Mouse (Mus musculus): ENCODE measurements around the gene Gja5. TPM values are rescaled to one million over a fixed set of nuclear protein-coding genes. Genes with fewer than 3 reads are reported as not detected.

The Gja5 gene
- polyA plus RNA-seq (2014; fragmentation: Illumina TruSeq; extraction: RNeasy Lipid Tissue Mini Kit (QIAGEN cat#74804); ENCODE audit: low read depth, low replicate concordance), result 3.4 TPM

GRCm38 (mm10) chr3:96904393-96904792 is at the start of gene Gja5:
Gja5 (plus strand) TSS chr3:96904693.

GRCm38 (mm10) chr3:96904851-96905541 is 503 bp downstream of the Gja5 start, which contains the start of gene Gpr89:
Gpr89 (minus strand) TSS chr3:96905346.

GRCm38 (mm10) chr3:96925920-96926319 is 21.4 kb downstream of the Gja5 start, which contains the start of gene Gja8:
Gja8 (minus strand) TSS chr3:96926020.

Other genes with a start within 250 kb of the Gja5 start
- gene Ankrd35, start 234.6 kb upstream of the Gja5 start, polyA plus RNA-seq (2014; fragmentation: Illumina TruSeq; extraction: RNeasy Lipid Tissue Mini Kit (QIAGEN cat#74804); ENCODE audit: low read depth, low replicate concordance), result not detected
- gene Pias3, start 208.3 kb upstream of the Gja5 start, polyA plus RNA-seq (2014; fragmentation: Illumina TruSeq; extraction: RNeasy Lipid Tissue Mini Kit (QIAGEN cat#74804); ENCODE audit: low read depth, low replicate concordance), result 2.7 TPM
- not detected for gene Nudt17, start 196.1 kb upstream of the Gja5 start, polyA plus RNA-seq (2014; fragmentation: Illumina TruSeq; extraction: RNeasy Lipid Tissue Mini Kit (QIAGEN cat#74804); ENCODE audit: low read depth, low replicate concordance)
- 15.2 TPM for gene Polr3c, start 177.1 kb upstream of the Gja5 start, polyA plus RNA-seq (2014; fragmentation: Illumina TruSeq; extraction: RNeasy Lipid Tissue Mini Kit (QIAGEN cat#74804); ENCODE audit: low read depth, low replicate concordance)
- gene Rnf115, start 177.0 kb upstream of the Gja5 start, polyA plus RNA-seq (2014; fragmentation: Illumina TruSeq; extraction: RNeasy Lipid Tissue Mini Kit (QIAGEN cat#74804); ENCODE audit: low read depth, low replicate concordance), result 108 TPM
- gene Pdzk1, start 75.4 kb upstream of the Gja5 start, polyA plus RNA-seq (2014; fragmentation: Illumina TruSeq; extraction: RNeasy Lipid Tissue Mini Kit (QIAGEN cat#74804); ENCODE audit: low read depth, low replicate concordance), result 451 TPM
- gene Cd160, start 75.3 kb upstream of the Gja5 start, polyA plus RNA-seq (2014; fragmentation: Illumina TruSeq; extraction: RNeasy Lipid Tissue Mini Kit (QIAGEN cat#74804); ENCODE audit: low read depth, low replicate concordance), result not detected
- 12.1 TPM for gene Gpr89, start 653 bp downstream of the Gja5 start, polyA plus RNA-seq (2014; fragmentation: Illumina TruSeq; extraction: RNeasy Lipid Tissue Mini Kit (QIAGEN cat#74804); ENCODE audit: low read depth, low replicate concordance)
- not detected for gene Gja8, start 21.3 kb downstream of the Gja5 start, polyA plus RNA-seq (2014; fragmentation: Illumina TruSeq; extraction: RNeasy Lipid Tissue Mini Kit (QIAGEN cat#74804); ENCODE audit: low read depth, low replicate concordance)